Mouse (Mus musculus) bone marrow macrophage, adult 2 months (primary cell): ENCODE measurements around the gene Slc9a3r1.

Experiments
- CTCF ChIP-seq: IDR thresholded peaks from 2 replicates; pipeline ENCODE4 v1.5.1; 2012; ENCODE audit warnings: low read depth, mild to moderate bottlenecking, low read length, moderate library complexity
- POLR2A ChIP-seq: IDR thresholded peaks from 2 replicates; pipeline ENCODE4 v1.6.1; 2012; ENCODE audit warnings: mild to moderate bottlenecking, low read depth, low read length, borderline replicate concordance

GRCm38 (mm10) chr11:115131768-115132381 lies 31.3 kb upstream of the Slc9a3r1 start:
- no peak for TF ChIP-seq CTCF
- TF ChIP-seq POLR2A, result no peak
